Mouse (Mus musculus) myocyte (in vitro differentiated cells): ENCODE data around the gene Cfap61.

Experiments used
- CEBPB ChIP-seq: IDR thresholded peaks from 2 replicates; pipeline ENCODE4 v1.6.1; 2011; ENCODE audit warnings: mild to moderate bottlenecking, moderate library complexity; ENCODE audit not compliant: poor library complexity, insufficient read depth, severe bottlenecking
- E2F4 ChIP-seq: IDR thresholded peaks from one replicate; pipeline ENCODE4 v1.6.1; 2011; ENCODE audit warnings: mild to moderate bottlenecking, control low read depth, moderate library complexity; ENCODE audit not compliant: insufficient read depth
- MAX ChIP-seq: IDR thresholded peaks from one replicate; pipeline ENCODE4 v1.6.1; 2011; ENCODE audit warnings: low read depth, mild to moderate bottlenecking, control low read depth
- MYOD1 ChIP-seq, 3 experiments: IDR thresholded peaks; one replicate each; pipeline ENCODE4 v1.6.1; 2011; ENCODE audit warnings: control low read depth in 2 of 3, low read depth in 2 of 3, mild to moderate bottlenecking in 2 of 3, moderate library complexity in 1 of 3; ENCODE audit not compliant: insufficient read length in 2 of 3, control insufficient read depth in 1 of 3
- MYOG ChIP-seq, 3 experiments: IDR thresholded peaks; one replicate each; pipeline ENCODE4 v1.6.1; 2011; ENCODE audit warnings: control low read depth in 2 of 3, low read depth in 2 of 3, mild to moderate bottlenecking in 2 of 3; ENCODE audit not compliant: insufficient read length in 2 of 3, control insufficient read depth in 1 of 3, insufficient read depth in 1 of 3
- POLR2A ChIP-seq: IDR thresholded peaks from one replicate; pipeline ENCODE4 v1.6.1; 2011; ENCODE audit warnings: low read depth, mild to moderate bottlenecking, control low read depth, moderate library complexity; ENCODE audit not compliant: insufficient read length
- POLR2AphosphoS2 ChIP-seq: IDR thresholded peaks from one replicate; pipeline ENCODE4 v1.6.1; 2011; ENCODE audit warnings: low read depth, control low read depth; ENCODE audit not compliant: insufficient read length
- REST ChIP-seq: IDR thresholded peaks from one replicate; pipeline ENCODE4 v1.6.1; 2011; ENCODE audit warnings: mild to moderate bottlenecking, control low read depth, moderate library complexity; ENCODE audit not compliant: insufficient read depth, insufficient read length
- SRF ChIP-seq: IDR thresholded peaks from one replicate; pipeline ENCODE4 v1.6.1; 2011; ENCODE audit warnings: low read depth; ENCODE audit not compliant: control insufficient read depth, insufficient read length
- TCF12 ChIP-seq: IDR thresholded peaks from one replicate; pipeline ENCODE4 v1.6.1; 2011; ENCODE audit warnings: mild to moderate bottlenecking, control low read depth; ENCODE audit not compliant: poor library complexity, insufficient read depth, severe bottlenecking
- TCF3 ChIP-seq: IDR thresholded peaks from one replicate; pipeline ENCODE4 v1.6.1; 2011; ENCODE audit warnings: low read depth, control low read depth; ENCODE audit not compliant: insufficient read length
- USF1 ChIP-seq: IDR thresholded peaks from one replicate; pipeline ENCODE4 v1.6.1; 2011; ENCODE audit warnings: low read depth, mild to moderate bottlenecking, control low read depth, moderate library complexity

DNA sequence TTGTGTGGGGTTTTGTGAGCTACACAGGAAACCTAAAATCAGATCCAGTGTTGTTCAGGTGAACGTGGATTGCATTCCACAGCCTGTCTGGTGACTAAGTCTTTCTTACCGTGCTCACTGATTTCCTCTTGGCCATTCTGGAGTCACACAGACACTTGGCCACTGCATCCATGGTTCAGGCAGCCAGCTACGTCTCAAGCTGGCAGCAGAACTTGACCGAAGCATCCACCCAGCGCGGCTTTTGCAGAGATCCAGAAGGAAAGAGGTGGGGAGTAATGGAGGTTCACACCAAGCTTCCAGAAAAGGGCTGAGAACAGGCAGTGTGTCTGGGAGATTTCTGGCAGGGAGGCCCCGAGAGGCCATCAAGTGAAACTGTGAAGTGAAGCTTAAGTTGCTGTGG lies 187.0 kb downstream of the Cfap61 start:
- TF ChIP-seq POLR2A (no peak), TCF12 (no peak), POLR2AphosphoS2 (no peak), USF1 (no peak), E2F4 (no peak), TCF3 (no peak), MAX (no peak), MYOG (IDR thresholded peaks at IDR 0.05; ENCODE audit: control insufficient read depth in 1 of 3, insufficient read depth in 1 of 3, insufficient read length in 2 of 3, low read depth in 2 of 3) (no peak), MYOD1 (IDR thresholded peaks at IDR 0.05; ENCODE audit: control insufficient read depth in 1 of 3, insufficient read length in 2 of 3, low read depth in 2 of 3) (no peak), SRF (no peak), CEBPB (no peak), REST (no peak)
